Mouse (Mus musculus): ENCODE measurements around the gene Aspscr1.

The Aspscr1 gene

GRCm38 (mm10) chr11:120683536-120683935 lies 10.8 kb downstream of the Aspscr1 start:
- no peak for DNase-seq (ENCODE audit: low spot score)

DNA sequence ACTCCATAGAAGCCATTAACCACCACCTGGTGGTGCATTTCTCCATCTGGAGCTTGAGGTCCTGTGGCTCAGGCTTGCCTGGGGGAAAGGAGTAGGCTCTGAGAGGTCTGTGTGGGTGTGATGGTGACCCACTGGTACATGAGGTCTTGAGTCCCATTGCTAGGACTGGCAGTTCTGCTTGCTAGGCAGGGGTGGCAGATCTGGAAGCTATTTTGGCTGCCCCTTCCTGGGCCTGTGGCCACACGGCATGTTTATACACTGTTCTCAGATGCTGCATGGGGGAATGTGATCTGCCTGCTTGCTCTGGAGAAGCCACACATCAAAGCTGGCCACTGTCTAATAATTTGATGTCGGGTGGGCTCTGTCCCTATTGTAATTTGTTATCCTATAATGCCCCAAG lies 11.3 kb downstream of the Aspscr1 start:
- no peak for DNase-seq (ENCODE audit: low spot score)

GRCm38 (mm10) chr11:120684660-120685059 lies 11.9 kb downstream of the Aspscr1 start:
- DNase-seq (ENCODE audit: low spot score), result no peak

GRCm38 (mm10) chr11:120686650-120687272 lies 14.0 kb downstream of the Aspscr1 start:
- DNase-seq (ENCODE audit: low spot score), result no peak

DNA sequence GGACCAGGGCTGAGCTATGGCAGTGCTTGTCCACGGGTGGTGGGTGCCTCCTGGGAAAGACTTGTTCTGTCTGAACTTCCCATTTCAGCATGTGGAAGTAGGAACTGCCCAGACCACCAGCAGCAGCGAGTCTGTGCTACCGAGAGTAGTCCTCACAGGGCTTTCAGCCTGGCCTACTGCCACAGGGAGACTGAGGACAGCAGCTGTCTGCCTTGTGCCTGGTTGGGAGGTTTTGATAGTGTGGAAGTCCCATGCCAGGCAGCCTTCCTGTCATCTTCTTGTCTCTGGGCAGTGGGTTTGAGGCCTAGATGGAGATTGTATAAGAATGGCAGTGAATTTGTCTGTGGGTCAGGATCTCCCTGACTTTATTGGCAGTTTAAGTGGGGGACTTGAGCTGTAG lies 16.6 kb downstream of the Aspscr1 start:
- no peak for DNase-seq (ENCODE audit: low spot score)

GRCm38 (mm10) chr11:120692471-120693011 lies 19.8 kb downstream of the Aspscr1 start:
- no peak for DNase-seq (ENCODE audit: low spot score)

DNA sequence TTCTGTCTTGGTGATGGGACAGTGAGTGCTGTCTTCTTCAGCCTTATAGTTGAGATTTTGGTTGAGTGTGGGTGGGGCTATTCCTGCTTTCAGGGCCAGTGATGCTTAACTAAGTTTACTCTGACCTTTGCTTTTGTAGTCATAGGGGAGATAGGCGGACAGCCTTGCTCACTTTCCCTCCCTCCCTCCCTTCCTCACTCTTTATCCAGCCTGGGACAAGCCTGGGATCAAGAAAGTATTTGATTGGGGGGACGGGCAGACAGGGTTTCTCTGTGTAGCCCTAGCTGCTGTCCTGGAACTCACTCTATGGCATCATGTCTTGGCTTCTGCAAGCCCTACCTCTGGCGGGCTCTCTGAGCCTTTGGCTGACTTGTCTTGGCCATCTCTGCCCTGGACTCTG lies 20.7 kb downstream of the Aspscr1 start:
- DNase-seq (ENCODE audit: low spot score), result no peak

GRCm38 (mm10) chr11:120695184-120695583 lies 22.4 kb downstream of the Aspscr1 start:
- DNase-seq (ENCODE audit: low spot score), result no peak

GRCm38 (mm10) chr11:120695641-120696040 lies 22.9 kb downstream of the Aspscr1 start:
- no peak for DNase-seq (ENCODE audit: low spot score)

GRCm38 (mm10) chr11:120696568-120696967 lies 23.8 kb downstream of the Aspscr1 start:
- no peak for DNase-seq (ENCODE audit: low spot score)

DNA sequence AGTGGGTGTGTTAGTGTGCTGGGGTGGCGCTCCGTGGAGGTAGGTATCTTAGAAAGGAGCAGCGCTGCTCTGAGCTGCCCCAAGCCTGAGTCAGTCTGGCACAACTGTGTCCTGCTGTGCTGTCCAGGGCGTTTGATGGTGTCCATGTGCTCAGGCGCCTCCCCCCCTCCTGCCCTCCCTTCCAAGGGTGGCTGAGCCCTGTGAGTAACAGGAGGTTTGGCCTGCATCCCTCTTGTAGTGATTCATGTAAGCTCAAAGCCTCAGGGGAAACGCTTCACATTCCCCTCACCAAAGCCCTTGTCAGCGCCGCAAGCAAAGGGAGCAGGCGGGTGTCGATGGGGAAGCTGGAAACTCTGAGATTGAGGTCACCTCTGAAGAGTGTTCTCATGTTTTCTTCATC lies 25.0 kb downstream of the Aspscr1 start:
- DNase-seq (ENCODE audit: low spot score), result no peak

DNA sequence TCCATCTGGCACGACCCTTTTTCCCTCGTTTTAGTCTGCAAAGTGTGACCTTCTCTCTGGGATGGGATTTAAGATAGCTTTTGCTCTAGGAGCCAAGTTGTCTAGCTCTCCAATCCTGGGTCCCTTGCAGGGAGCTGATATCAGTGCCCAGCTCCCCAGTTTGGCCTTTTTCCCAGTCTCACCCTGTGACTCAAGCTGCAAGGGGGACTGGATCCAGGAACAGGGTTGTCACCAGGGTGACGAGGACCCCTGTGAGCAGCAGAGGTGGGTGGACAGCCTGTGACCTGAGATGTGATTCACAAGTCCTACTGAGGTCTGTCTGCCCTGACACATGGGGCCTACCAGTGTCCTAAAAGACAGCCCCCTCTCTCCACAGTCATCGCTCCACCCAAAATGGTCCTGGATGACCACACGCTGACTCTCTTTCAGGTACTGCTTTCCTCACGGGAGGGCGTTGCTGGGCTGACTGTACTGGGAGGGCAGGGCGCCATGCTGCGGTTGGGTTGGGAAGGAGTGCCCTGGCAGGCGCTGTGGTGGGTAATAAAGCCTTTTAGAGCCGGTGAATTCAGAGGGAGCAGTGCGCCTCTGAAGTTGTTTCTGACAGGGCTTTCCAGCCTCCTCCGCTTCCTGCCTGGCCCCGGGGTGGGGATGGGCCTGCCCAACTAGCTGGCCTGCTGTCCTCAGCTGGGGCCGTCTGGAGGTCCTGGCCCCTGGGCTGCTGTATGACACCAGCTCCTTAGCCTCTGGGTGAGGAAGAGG lies 31.1 kb downstream of the Aspscr1 start:
- DNase-seq (ENCODE audit: low spot score), result no peak

DNA sequence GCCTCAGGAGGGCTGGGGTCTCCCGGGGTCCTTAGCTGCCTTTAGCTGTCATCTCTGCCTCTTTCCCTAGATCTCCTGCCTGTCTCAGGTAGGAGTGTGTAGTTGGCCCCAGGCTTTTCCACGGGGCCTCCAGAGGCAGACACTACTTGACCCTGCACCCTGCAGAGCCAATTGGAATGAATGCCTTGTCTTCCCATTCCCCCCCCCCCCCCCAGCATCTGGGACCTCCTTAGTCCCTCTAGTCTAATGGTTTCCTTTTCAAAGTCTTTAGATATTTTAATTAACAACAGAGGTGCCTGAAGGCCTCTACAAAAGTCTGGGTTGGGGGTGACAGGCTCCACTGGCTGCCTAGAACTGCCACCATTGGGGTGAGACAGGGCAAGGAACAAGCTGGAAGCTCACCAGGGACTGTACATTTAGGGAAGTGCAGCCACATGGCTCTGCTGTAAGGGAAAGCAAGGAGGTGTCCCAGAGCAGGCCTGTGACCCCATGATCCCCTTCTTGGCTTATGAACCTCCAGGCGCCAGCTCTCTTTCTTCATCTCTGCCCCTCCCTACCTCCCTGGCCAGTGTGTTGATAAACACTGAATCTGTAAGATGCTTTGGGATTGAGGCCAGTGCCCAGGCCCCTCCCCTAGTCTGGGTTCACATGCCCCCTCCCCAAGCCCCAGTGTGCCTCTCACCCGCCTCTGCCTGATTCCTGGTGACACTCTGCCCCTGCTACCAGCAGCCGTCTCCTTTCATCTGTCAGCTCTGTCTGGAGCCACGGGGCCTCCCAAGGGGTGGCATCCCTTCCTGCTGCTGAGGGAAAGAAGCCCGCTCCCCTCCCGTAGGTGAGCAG lies 31.9 kb downstream of the Aspscr1 start:
- no peak for DNase-seq (ENCODE audit: low spot score)

- DNase-seq (ENCODE audit: low spot score), result no peak
Measured at GRCm38 (mm10) chr11:120706120-120706519, 33.3 kb downstream of the Aspscr1 start.

DNA sequence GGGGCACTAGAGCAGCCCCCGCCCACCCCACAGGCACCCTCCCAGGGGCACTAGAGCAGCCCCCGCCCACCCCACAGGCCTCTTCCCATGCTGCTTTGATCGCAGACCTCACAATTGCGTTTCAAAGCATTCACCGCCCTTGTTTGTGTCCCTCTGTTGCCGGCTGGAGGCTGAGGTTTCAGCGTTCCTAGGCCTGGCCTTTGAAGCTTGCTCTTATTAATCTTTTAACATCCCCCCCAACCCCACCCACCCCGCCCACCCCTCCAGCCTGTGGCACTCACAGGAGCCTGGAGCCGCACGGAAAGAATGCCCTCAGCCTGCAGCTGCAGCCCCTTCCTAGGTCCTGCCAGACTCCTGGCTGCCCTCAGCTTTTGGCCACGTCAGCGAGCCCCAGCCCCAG lies 34.5 kb downstream of the Aspscr1 start:
- no peak for DNase-seq (ENCODE audit: low spot score)

GRCm38 (mm10) chr11:120707969-120708368 lies 35.2 kb downstream of the Aspscr1 start:
- DNase-seq (ENCODE audit: low spot score), result no peak

GRCm38 (mm10) chr11:120709551-120709950 lies 36.8 kb downstream of the Aspscr1 start:
- DNase-seq (ENCODE audit: low spot score), result no peak

DNA sequence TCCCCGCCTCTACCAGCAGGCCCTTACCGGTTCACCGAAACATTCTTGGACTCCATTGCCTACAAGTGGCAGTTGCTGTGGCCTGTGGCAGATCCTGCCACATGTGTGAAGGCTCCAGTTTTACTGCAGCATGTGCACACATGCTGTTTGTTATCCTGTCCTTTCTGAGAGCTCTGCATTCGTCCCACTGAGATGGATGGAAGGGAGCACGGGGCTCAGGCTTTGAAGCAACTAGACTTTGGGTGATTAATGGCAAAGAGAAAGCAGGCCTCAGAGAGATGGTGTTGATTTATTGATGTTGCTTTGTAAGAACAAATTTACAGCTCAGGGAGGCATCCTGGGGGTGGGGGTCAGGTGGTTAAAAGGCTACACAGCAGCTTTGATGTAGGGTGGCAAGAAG lies 37.9 kb downstream of the Aspscr1 start:
- no peak for DNase-seq (ENCODE audit: low spot score)

DNA sequence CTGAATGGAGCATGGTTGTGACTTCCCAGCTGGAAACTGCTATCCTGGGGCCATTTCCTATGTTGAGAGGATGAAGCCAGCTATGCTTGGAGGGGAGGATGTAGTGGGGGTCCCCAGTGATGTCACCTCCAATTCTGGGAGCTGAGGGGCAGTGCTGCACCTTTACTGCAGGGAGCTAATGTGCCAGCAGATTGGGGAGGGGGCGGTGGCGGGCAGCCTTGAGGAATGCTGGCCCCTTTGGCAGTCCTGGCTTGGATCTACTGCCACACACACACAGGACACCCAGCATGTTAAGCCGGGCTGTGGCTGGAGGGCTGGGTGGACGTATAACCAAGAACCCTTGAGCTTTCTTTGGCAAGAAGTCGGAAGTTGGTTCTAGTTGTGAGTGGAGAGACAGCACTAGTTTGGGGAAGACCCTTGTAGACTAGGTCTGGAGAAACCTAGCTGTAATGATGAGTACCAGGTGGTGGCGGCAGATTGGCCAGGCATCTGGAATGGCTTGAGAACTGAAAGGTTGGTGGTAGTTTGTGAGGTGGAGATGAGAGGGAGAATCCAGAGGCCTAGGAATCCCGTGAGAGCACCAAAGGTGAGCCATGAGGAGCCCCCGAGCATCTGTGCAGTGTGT lies 39.3 kb downstream of the Aspscr1 start:
- DNase-seq (ENCODE audit: low spot score), result no peak

DNA sequence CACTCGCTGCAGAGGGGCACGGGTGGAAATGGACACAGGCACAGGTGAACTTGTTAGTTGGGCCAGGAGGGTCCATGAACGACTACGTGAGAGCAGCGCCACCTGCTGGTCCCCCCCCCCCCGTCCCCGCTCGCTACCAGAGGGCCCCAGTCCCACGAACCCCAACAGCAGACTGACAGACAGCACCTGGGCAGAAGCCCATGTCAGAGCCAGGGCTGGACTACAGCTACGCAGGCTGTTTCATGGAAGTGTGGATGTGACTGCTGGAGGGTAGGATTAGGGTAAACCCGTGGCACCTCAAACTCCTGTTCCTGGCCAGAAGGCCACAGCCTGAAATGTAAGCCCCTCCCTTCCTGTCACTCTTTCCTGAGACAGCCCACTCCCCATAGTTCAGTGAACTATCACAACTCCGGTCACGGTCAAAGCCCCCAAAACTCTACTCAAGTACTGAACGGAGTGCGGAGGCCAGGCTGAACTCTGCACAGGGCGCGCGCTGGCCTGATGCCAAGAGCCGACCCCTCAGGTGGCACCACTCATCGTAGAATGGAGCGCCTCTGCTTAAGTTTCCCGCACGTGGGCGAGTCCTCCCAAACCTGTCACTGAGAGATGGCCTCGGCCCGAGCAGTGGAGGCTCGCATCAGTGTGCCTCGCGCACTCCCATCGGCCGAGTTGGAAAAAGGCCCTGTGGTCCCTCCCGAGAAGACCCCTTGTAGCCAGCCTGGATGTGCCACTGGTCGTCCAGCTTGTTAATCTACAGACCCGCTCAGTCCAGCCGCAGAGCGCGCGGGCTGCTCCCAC lies 40.2 kb downstream of the Aspscr1 start:
- DNase-seq (ENCODE audit: low spot score), result peak; percentile 65
